Comparison of ENCODE assay signal across 17 mouse cellular contexts in the genomic region with DNA sequence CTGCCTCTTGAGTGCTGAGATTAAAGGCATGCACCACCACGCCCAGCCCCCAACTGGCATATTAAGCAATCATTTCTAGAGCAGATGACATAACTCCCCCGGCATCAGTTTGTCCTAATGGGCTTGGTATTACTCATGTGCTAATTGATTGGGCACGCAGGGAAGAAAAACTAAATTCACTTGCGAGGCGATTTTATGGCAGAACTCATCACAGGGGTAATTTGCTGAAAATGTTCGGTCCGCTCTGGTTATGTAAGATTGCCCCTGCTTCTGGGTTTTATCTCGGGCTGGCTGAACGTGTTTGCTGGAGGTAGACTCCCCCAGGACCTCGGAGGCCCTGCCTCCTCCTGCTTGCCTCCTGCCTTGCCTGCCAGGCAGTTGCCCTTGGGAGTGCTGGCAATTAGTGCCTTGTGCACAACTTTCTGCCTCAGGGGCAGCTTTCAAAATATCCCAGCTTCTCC.
DNase-seq lines count a peak whose midpoint lies in the region; ATAC-seq and TF ChIP-seq lines count a peak whose summit lies in the region.
"Had no signal": no experiment of that assay in that cellular context is flagged by ENCODE, and none has a peak within 500 bp of the region (broad histone marks: within the 10 kb centered on the region; RNA-seq: fewer than 3 reads in every experiment).

No protein-coding gene starts in this region.

- no peak overlapping the region for H3K4me3 ChIP-seq in hindbrain, embryonic 13.5 days
- H3K4me3 ChIP-seq in hindbrain, embryonic 16.5 days (ENCODE audit: low read length) = no peak overlapping the region
- H3K4me3 ChIP-seq in hindbrain, postnatal 0 days (ENCODE audit: low read length) = no peak overlapping the region
- H3K4me3 ChIP-seq: embryonic facial prominence, embryonic 15.5 days; heart, adult 2 months; liver, embryonic 15.5 days had no signal

- 37% methylated on average over 10 of the region's 10 CpGs for WGBS in hindbrain, embryonic 13.5 days
- WGBS in hindbrain, embryonic 16.5 days = 44% methylated on average over 10 of the region's 10 CpGs
- WGBS in hindbrain, postnatal 0 days = 50% methylated on average over 10 of the region's 10 CpGs

- no peak overlapping the region for H3K4me2 ChIP-seq in hindbrain, embryonic 13.5 days
- H3K4me2 ChIP-seq in hindbrain, embryonic 16.5 days (ENCODE audit: low read length) = no peak overlapping the region
- H3K4me2 ChIP-seq in hindbrain, postnatal 0 days (ENCODE audit: low read depth, low read length) = no peak overlapping the region
- H3K4me2 ChIP-seq: embryonic facial prominence, embryonic 15.5 days; liver, embryonic 15.5 days had no signal

- H3K4me1 ChIP-seq in hindbrain, embryonic 13.5 days (replicated peaks) = peaks cover 39% of the 10 kb centered on the region
- peaks cover 5% of the 10 kb centered on the region for H3K4me1 ChIP-seq in hindbrain, embryonic 16.5 days (ENCODE audit: control insufficient read depth, insufficient read depth, low read depth, low read length)
- 0 out of 2 replicates have a peak, but pooled peaks cover 2% of the 10 kb centered on the region for H3K4me1 ChIP-seq in hindbrain, postnatal 0 days (ENCODE audit: insufficient read depth, low read length)

- peak overlapping the region; percentile 70 for H3K27ac ChIP-seq in hindbrain, embryonic 13.5 days
- no peak overlapping the region for H3K27ac ChIP-seq in hindbrain, embryonic 16.5 days (ENCODE audit: low read depth, low read length)
- no peak overlapping the region for H3K27ac ChIP-seq in hindbrain, postnatal 0 days
- H3K27ac ChIP-seq: embryonic facial prominence, embryonic 15.5 days; heart, adult 2 months; liver, embryonic 15.5 days; macrophage had no signal

- no peak for TF ChIP-seq CTCF in hindbrain, postnatal 0 days (IDR thresholded peaks at IDR 0.05; ENCODE audit: low read depth)

- no peaks in the 10 kb centered on the region for H3K9me3 ChIP-seq in hindbrain, embryonic 13.5 days
- no peaks in the 10 kb centered on the region for H3K9me3 ChIP-seq in hindbrain, embryonic 16.5 days (ENCODE audit: control insufficient read depth, low read length)
- H3K9me3 ChIP-seq in hindbrain, postnatal 0 days (ENCODE audit: low read length) = no peaks in the 10 kb centered on the region
- H3K9me3 ChIP-seq: embryonic facial prominence, embryonic 15.5 days; G1E; liver, embryonic 15.5 days had no signal

- DNase-seq in retina, adult 2 months (ENCODE audit: low read depth, low spot score) = peak; percentile 13
- DNase-seq in retina, embryonic 14.5 days (ENCODE audit: low spot score) = no peak
- DNase-seq in hindbrain, postnatal 0 days (ENCODE audit: low spot score) = peak; percentile 11
- no peak for DNase-seq in natural killer cell, adult 2 months (ENCODE audit: low spot score in 2 of 2)
- no peak for DNase-seq in adipocyte (ENCODE audit: low spot score)
- DNase-seq in frontal cortex, adult 2 months (ENCODE audit: extremely low spot score in 1 of 2, low spot score in 1 of 2) = no peak
- DNase-seq: cerebellum, adult 2 months; kidney, adult 8-10 months; thymus, postnatal 4 days had no signal

- H3K36me3 ChIP-seq in hindbrain, embryonic 13.5 days = no peaks in the 10 kb centered on the region
- H3K36me3 ChIP-seq in hindbrain, embryonic 16.5 days (ENCODE audit: control insufficient read depth, insufficient read depth, low read length) = no peaks in the 10 kb centered on the region
- H3K36me3 ChIP-seq in hindbrain, postnatal 0 days (ENCODE audit: insufficient read depth, low read length) = no peaks in the 10 kb centered on the region
- H3K36me3 ChIP-seq: embryonic facial prominence, embryonic 15.5 days; G1E; liver, embryonic 15.5 days had no signal

- no peak for ATAC-seq in hindbrain, embryonic 13.5 days (ENCODE audit: low FRiP score)
- no peak for ATAC-seq in hindbrain, embryonic 16.5 days
- ATAC-seq in hindbrain, postnatal 0 days = no peak
- ATAC-seq: forebrain, postnatal 0 days had no signal

- H3K27me3 ChIP-seq in hindbrain, embryonic 13.5 days = peaks cover 25% of the 10 kb centered on the region
- H3K27me3 ChIP-seq in hindbrain, embryonic 16.5 days (replicated peaks; ENCODE audit: control insufficient read depth, insufficient read depth, low read length) = no peaks in the 10 kb centered on the region
- no peaks in the 10 kb centered on the region for H3K27me3 ChIP-seq in hindbrain, postnatal 0 days (ENCODE audit: insufficient read depth, low read length)
- H3K27me3 ChIP-seq: liver, embryonic 15.5 days had no signal

- no peak overlapping the region for H3K9ac ChIP-seq in hindbrain, embryonic 13.5 days
- no peak overlapping the region for H3K9ac ChIP-seq in hindbrain, embryonic 16.5 days (ENCODE audit: low read depth, low read length)
- H3K9ac ChIP-seq in hindbrain, postnatal 0 days (replicated peaks; ENCODE audit: low read length) = no peak overlapping the region
- H3K9ac ChIP-seq: embryonic facial prominence, embryonic 15.5 days; forebrain, postnatal 0 days; liver, embryonic 15.5 days had no signal

Comparison
In these comparisons a context has a peak if more than half of its experiments do, and no peak if none do; other contexts are left out.
1. DNase-seq: peak in retina, adult 2 months (single experiment) and hindbrain, postnatal 0 days (single experiment); none in retina, embryonic 14.5 days (single experiment), natural killer cell, adult 2 months (0 of 2), adipocyte (single experiment) and frontal cortex, adult 2 months (0 of 2).